Mouse (Mus musculus) liver, embryonic 14 days (tissue): Measurements from ENCODE around the gene Zrsr2. TPM values are rescaled to one million over a fixed set of nuclear protein-coding genes. Genes with fewer than 3 reads are reported as not detected.

Source experiments
- polyA plus RNA-seq: library from polyadenylated mRNA; depleted of rRNA; stranded (reverse); fragments of >200 nt; gene quantifications from 2 replicates; pipeline ENCODE4 v1.2.3, GENCODE M21; 2012; rRNA removed

The Zrsr2 gene
- 9.8 and 11.5 TPM in 2 replicates for polyA plus RNA-seq

GRCm38 (mm10) chrX:163958467-163958875, at the start of gene Zrsr2:
Gene Zrsr2 (minus strand): TSS chrX:163958661.

GRCm38 (mm10) chrX:163908337-163909250, 49.9 kb downstream of the Zrsr2 start, which contains the start of gene Ap1s2:
Gene Ap1s2 (plus strand): TSS chrX:163909017.

Other genes with a start within 250 kb of the Zrsr2 start
- gene Rnf138rt1, start 197.3 kb downstream of the Zrsr2 start, polyA plus RNA-seq = 0.09 and 0.10 TPM in 2 replicates
- gene Ap1s2, start 49.6 kb downstream of the Zrsr2 start, polyA plus RNA-seq = 1.9 and 2.6 TPM in 2 replicates
- 0.09 and 0.10 TPM in 2 replicates for gene Car5b, start 69.3 kb upstream of the Zrsr2 start, polyA plus RNA-seq
- 11.4 and 12.8 TPM in 2 replicates for gene Siah1b, start 117.8 kb upstream of the Zrsr2 start, polyA plus RNA-seq
- 0.14 and 0.20 TPM in 2 replicates for gene Cltrn, start 130.2 kb upstream of the Zrsr2 start, polyA plus RNA-seq
- 0.02 and 0.05 TPM in 2 replicates for gene Ace2, start 180.7 kb upstream of the Zrsr2 start, polyA plus RNA-seq